Mouse (Mus musculus) megakaryocyte, embryonic 14.5 days (primary cell): ENCODE measurements around the gene Sgce.

ENCODE experiments used
- FLI1 ChIP-seq: IDR thresholded peaks from 2 replicates; pipeline ENCODE4 v1.6.1; 2012; ENCODE audit warnings: low read length, inconsistent platforms, mixed read lengths
- GATA1 ChIP-seq: IDR thresholded peaks from 3 replicates; pipeline ENCODE4 v1.6.1; 2012; ENCODE audit warnings: mixed read lengths, low read length, inconsistent platforms, borderline replicate concordance

- no peak for TF ChIP-seq GATA1
- no peak for TF ChIP-seq FLI1
Observed at GRCm38 (mm10) chr6:4746036-4746695, 841 bp downstream of the Sgce start.
